19 mouse cellular contexts compared by ENCODE assay signal in genomic region chr16:27949811-27950210, GRCm38 (mm10).
DNase-seq lines count a peak whose midpoint lies in the region; TF ChIP-seq lines count a peak whose summit lies in the region.
"Had no signal": no experiment of that assay in that cellular context is flagged by ENCODE, and none has a peak within 500 bp of the region (broad histone marks: within the 10 kb centered on the region; RNA-seq: fewer than 3 reads in every experiment).

No protein-coding gene starts in this region.

- no peak for TF ChIP-seq CTCF in olfactory bulb, adult 2 months (IDR thresholded peaks at IDR 0.05; ENCODE audit: insufficient read depth, low read depth, low read length)

- DNase-seq in left cerebral cortex, adult 18-20 months (ENCODE audit: low spot score in 2 of 2): peak; percentile 3 to 10
- no peak for DNase-seq in left cerebral cortex, adult 11 months (ENCODE audit: low spot score)
- DNase-seq in layer of hippocampus, adult 11-12 months (ENCODE audit: low spot score): peak; percentile 16
- DNase-seq in layer of hippocampus, adult 8-10 months (ENCODE audit: low spot score in 2 of 2): peak; percentile 11 to 34
- no peak for DNase-seq in cerebellum, postnatal 36 days
- DNase-seq in adrenal gland, adult 2 months: no peak
- DNase-seq: cerebellum, adult 9-11 months; gastrocnemius, postnatal 36 days; kidney, adult 11 months; kidney, postnatal 10 days; lung, postnatal 4 days; retina, postnatal 1 day; thymus, adult 2 months had no signal

- H3K27ac ChIP-seq in olfactory bulb, adult 2 months (ENCODE audit: insufficient read depth, low read depth, low read length): peak overlapping the region; percentile 75
- H3K27ac ChIP-seq: embryonic facial prominence, embryonic 13.5 days; hindbrain, postnatal 0 days; limb, embryonic 12.5 days; liver, embryonic 14.5 days; lung, embryonic 15.5 days had no signal

- H3K4me1 ChIP-seq in olfactory bulb, adult 2 months (ENCODE audit: control insufficient read depth, insufficient read depth, low read length): no peaks in the 10 kb centered on the region
- H3K4me1 ChIP-seq: embryonic facial prominence, embryonic 13.5 days; limb, embryonic 12.5 days; lung, embryonic 15.5 days had no signal

- H3K4me3 ChIP-seq in olfactory bulb, adult 2 months (ENCODE audit: insufficient read depth, low read depth, low read length): no peak overlapping the region
- H3K4me3 ChIP-seq: embryonic facial prominence, embryonic 13.5 days; limb, embryonic 12.5 days; lung, embryonic 15.5 days had no signal

- 13% methylated on average over 3 of the region's 3 CpGs for WGBS in olfactory bulb, adult 2 months

- no peak for TF ChIP-seq POLR2A in olfactory bulb, adult 2 months (IDR thresholded peaks at IDR 0.05; ENCODE audit: insufficient read depth, low read depth, low read length)

Comparison
In these comparisons a context has a peak if more than half of its experiments do, and no peak if none do; other contexts are left out.
1. DNase-seq: peak in left cerebral cortex, adult 18-20 months (2 of 2), layer of hippocampus, adult 11-12 months (single experiment) and layer of hippocampus, adult 8-10 months (2 of 2); none in left cerebral cortex, adult 11 months (single experiment), cerebellum, postnatal 36 days (0 of 2) and adrenal gland, adult 2 months (single experiment).